Mouse (Mus musculus) gastrocnemius, postnatal 10 days (tissue): ENCODE measurements around the gene Dennd1b. TPM values are rescaled to one million over a fixed set of nuclear protein-coding genes. Genes with fewer than 3 reads are reported as not detected.

Source experiments
- DNase-seq: peaks from one replicate; pipeline ENCODE4 v3.0.0; 2021; ENCODE audit warnings: mixed read lengths
- total RNA-seq, 2 experiments: library from RNA; stranded (reverse); gene quantifications; 2 replicates each; pipeline ENCODE4 v1.2.3; 2021

Gene Dennd1b
- total RNA-seq, 2 experiments from 2014 or later, result 20.2 to 23.6 TPM

DNA sequence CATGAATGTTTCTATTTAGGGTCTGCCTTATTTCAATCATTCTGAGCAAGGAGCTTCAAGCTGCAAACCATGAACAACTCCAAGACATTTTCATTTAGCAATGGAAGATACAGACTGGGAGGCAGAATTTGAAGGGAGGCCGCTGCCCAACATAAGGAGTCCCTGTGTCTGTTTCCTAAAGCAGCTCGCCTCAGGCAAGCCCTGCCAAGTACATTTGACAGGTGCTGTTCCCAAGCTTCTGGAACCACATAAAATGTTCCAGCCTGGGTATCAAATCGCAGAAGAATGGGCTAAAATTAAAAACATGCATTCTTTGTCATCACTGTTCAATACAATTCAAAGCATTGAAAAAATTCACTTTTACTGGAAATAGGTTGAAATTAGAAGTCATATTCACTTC is 229.4 kb downstream of the Dennd1b start:
- no peak for DNase-seq

DNA sequence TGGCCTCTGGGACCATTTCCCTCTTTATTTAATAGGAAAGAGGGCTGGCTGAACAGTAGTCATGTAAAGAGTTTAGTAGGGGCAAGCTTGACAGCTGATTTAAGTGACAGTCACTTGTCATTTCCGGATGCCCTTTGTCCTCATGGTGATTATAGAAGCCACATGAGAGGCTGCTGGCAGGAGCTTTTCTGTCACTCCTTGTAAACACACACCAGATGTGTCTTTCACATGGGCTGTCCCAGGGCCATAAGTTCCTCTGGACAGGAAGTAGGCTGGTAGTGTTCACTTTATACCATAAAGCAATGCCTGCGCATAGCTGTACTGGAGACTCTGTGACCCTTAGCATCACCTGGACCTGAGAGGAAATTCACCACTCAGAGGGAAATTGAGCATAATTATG is 230.8 kb downstream of the Dennd1b start:
- no peak for DNase-seq

DNA sequence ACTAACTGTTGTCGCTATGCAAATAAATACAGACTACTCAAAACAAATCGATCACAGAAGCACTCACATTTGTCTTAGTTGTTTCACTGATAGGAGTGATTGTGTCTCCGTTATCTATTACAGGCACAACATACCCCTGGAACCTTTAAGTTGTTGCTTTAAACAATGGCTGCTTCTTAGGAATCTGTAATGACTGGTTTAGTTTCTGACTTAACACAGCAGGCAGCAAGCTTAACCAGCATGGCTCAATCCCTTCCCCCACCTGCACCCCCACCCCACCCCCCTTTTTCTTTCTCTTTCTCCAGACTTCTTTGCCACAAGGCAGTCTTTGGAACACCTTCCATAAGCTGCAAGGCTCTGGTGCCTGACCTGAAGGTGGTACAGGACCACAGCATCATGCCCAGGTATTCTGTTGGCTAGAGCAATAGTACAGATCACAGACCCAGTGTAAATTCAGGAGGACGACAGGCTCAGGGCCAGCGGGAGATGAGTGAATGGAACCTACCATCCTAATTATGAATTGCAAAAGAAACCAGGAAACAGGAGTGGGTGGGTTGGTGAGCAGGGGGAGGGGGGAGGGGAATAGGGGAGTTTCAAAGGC is 231.3 kb downstream of the Dennd1b start:
- DNase-seq, result no peak

DNA sequence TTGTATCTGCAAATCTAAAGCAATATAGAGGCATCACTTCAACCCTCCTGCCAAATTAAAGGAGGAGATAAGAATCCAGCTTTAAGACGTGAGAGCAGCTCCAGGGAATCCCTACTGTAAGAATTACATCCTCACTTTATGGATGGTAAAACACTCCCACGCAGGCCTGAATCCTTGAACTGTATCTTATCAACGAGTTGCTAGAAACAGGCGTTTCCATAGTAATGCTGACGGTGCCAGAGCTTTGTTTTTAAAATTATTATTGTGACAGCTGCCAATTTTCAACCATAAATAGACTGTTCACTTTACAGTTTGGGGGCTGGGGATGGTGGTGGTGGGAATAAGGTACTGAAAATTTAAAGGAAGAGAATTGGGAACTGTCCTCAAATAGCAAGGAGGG is 239.8 kb downstream of the Dennd1b start:
- no peak for DNase-seq

DNA sequence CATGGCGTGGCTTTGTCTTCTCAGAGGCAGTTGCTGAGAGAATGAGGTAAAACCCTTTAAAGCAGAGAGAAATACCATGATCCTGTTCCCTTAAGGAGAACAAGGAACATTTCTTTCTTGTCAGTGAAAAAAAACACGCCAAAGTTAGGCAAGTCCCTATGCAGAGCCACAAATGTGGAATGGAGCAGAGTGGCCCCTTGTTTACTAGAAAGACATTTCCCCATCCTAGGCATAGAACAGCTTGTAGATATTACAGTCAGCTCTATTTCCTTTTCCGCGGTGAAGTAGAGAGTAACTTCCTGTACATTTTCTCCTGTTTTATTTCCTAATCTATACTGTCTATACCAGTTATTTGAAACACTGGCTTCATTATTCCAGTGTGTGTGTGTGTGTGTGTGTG is 243.0 kb downstream of the Dennd1b start:
- DNase-seq, result no peak

DNA sequence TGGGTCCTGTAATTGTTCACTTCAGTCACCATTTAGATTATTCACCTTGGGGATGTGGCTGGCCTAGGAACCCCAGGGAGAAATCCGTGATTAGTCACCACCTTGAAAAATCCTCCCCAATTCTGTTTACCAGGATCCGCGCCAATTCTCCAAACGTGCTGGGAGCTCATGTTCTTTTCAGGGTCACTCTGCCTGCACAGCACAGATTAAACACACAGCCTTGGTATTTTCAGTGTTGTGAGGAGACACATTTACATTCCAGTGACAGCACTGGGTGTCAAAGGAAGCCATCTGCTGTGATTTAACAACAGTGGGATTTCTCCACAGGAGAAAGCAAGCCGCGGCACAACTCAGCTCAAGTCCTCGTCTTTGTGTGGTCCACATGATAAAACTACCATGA is 246.6 kb downstream of the Dennd1b start:
- no peak for DNase-seq

DNA sequence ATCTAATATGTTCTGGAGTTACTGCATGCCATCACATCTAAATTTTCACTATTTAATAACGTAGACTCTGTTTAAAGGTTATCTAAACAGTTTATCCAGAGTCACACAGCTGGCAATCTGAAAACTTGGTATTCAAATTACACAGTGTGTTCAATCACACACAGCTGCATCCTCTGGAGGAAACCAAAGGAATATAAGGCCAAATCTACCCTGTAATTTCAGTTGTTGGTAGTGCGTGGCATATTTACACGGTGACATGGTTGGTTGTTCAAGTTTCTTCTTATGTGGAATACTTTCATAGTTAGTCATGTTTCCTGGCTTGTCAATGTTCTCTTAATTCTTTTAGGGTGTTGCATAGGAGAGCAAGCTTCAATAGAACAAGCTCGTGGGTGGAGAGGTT is 247.3 kb downstream of the Dennd1b start:
- DNase-seq, result no peak

DNA sequence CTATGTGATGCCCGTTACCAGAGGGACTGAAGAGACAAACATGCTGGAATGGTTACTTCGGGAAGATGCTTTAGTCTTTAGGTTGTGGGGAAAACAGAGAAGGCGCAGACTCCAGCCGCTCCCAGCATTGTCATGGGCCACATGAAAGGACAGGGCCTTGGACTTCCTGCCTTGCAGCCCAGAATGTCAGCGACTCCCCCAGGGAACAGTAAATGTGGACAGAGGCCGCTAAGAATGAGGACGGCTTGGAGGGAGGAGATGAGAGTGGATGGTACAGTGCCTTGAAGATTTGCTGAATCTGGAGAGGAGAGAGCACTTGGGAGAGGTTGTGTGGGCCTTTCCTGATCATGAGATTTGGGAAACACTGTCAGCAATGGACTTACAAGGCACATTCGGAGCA is 252.1 kb downstream of the Dennd1b start:
- no peak for DNase-seq

DNA sequence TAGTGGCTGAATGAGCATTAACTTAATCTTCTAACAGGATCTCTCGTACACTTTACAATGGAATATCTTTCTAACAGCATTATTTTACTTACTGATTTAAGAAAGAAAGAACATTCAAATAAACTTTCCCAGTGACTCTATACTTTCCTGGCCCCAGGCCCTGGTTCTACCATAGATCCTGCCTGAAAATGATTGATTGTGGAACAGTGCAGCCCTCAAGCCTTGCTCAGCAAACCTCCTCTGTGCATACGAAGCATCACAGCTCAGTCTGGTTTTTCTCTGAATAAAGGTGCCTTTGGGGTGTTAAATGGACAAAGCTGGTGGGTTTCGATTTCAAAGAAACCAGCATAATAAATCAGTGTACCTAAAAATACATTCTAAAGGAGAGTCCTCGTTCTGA is 260.6 kb downstream of the Dennd1b start:
- DNase-seq, result no peak

DNA sequence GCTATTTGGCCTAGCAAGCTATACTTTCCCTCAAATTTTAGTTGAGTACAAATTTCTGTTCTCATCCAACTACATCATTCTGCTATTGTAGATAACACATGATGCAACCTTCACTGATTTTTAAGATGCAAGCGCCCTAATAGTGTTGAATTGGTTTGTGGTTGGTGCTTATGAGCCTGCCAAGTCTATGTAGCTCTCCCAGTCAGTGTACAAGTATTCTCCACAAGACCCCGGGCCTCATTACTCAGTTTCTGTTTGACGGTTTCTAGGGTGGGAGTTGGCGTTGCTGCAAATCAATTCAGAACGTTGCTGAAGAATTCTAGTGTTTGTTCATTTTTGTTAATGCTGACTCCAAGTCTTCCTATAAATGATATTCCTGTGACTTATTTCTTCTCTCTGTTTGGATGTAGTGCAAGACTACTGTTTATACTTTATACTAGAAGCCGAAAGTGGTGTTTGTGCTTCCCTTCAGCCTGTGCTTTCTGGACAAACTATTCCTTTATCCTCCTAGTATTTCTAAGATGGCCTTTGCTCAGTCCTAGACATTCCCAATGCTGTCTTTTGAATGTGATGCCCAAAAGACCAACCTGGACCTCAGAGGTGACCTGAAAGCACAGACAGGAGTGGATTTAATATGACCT is 261.2 kb downstream of the Dennd1b start:
- no peak for DNase-seq

Other genes with a start within 250 kb of the Dennd1b start
- not detected for gene Lhx9, start 114.9 kb upstream of the Dennd1b start, total RNA-seq
- gene 2310009B15Rik, start 106.6 kb upstream of the Dennd1b start, total RNA-seq, result 10 to 100 TPM; 18.1 to 19.8 TPM